Mouse (Mus musculus): ENCODE results near the gene Agtrap. TPM values are rescaled to one million over a fixed set of nuclear protein-coding genes. Genes with fewer than 3 reads are reported as not detected.

Agtrap gene
- polyA plus RNA-seq, 1 experiment from 2014 or later, result 10.9 TPM

- no peak for DNase-seq (ENCODE audit: low spot score)
- H3K9me3 ChIP-seq (ENCODE audit: control insufficient read depth, low read length), result no peaks in the 10 kb centered on the region
- 97% methylated on average over 2 of the region's 2 CpGs for WGBS
- no peaks in the 10 kb centered on the region; the same call in 1 of the 2 replicates for H3K27me3 ChIP-seq (ENCODE audit: control insufficient read depth, insufficient read depth, low read length)
- ATAC-seq (ENCODE audit: low FRiP score), result no peak
- no peaks in the 10 kb centered on the region; the same call in 1 of the 2 replicates for H3K4me1 ChIP-seq (replicated peaks; ENCODE audit: control insufficient read depth, insufficient read depth, low read length)
- H3K9ac ChIP-seq (ENCODE audit: low read depth, low read length), result no peak overlapping the region
- H3K36me3 ChIP-seq (ENCODE audit: control insufficient read depth, insufficient read depth, low read length), result no peaks in the 10 kb centered on the region
- no peak overlapping the region for H3K4me3 ChIP-seq (ENCODE audit: low read depth, low read length)
- H3K27ac ChIP-seq (ENCODE audit: low read depth, low read length), result no peak overlapping the region
- H3K4me2 ChIP-seq (replicated peaks; ENCODE audit: low read depth, low read length), result no peak overlapping the region
Measured at GRCm38 (mm10) chr4:148097936-148098335, 10.1 kb upstream of the Agtrap start.

- no peak for ATAC-seq (ENCODE audit: low FRiP score)
- 83% methylated on average over 4 of the region's 4 CpGs for WGBS
- no peaks in the 10 kb centered on the region for H3K9me3 ChIP-seq (ENCODE audit: control insufficient read depth, low read length)
Measured at GRCm38 (mm10) chr4:148095081-148095480, 7.2 kb upstream of the Agtrap start.

GRCm38 (mm10) chr4:148094161-148094560 is 6.3 kb upstream of the Agtrap start:
- 82% methylated on average over 5 of the region's 5 CpGs for WGBS
- H3K4me3 ChIP-seq (ENCODE audit: low read depth, low read length), result no peak overlapping the region

More at GRCm38 (mm10) chr4:148095081-148095480, 7.2 kb upstream of the Agtrap start:
- no peaks in the 10 kb centered on the region for H3K27me3 ChIP-seq (ENCODE audit: control insufficient read depth, insufficient read depth, low read length)
- no peak overlapping the region for H3K4me3 ChIP-seq (ENCODE audit: low read depth, low read length)
- DNase-seq (ENCODE audit: low spot score), result no peak
- H3K27ac ChIP-seq (ENCODE audit: low read depth, low read length), result no peak overlapping the region
- no peaks in the 10 kb centered on the region for H3K4me1 ChIP-seq (replicated peaks; ENCODE audit: control insufficient read depth, insufficient read depth, low read length)
- no peak overlapping the region for H3K4me2 ChIP-seq (replicated peaks; ENCODE audit: low read depth, low read length)
- no peak overlapping the region for H3K9ac ChIP-seq (ENCODE audit: low read depth, low read length)
- H3K36me3 ChIP-seq (ENCODE audit: control insufficient read depth, insufficient read depth, low read length), result no peaks in the 10 kb centered on the region

GRCm38 (mm10) chr4:148092551-148093271 is 4.9 kb upstream of the Agtrap start:
- DNase-seq (ENCODE audit: low spot score) (no peak), ATAC-seq (ENCODE audit: low FRiP score) (no peak)
- 87% methylated on average over 11 of the region's 11 CpGs for WGBS
- no peaks in the 10 kb centered on the region for H3K27me3 ChIP-seq (ENCODE audit: control insufficient read depth, insufficient read depth, low read length)
- no peaks in the 10 kb centered on the region for H3K36me3 ChIP-seq (ENCODE audit: control insufficient read depth, insufficient read depth, low read length)
- H3K4me2 ChIP-seq (replicated peaks; ENCODE audit: low read depth, low read length), result no peak overlapping the region
- H3K4me1 ChIP-seq (replicated peaks; ENCODE audit: control insufficient read depth, insufficient read depth, low read length), result no peaks in the 10 kb centered on the region; the same call in 1 of the 2 replicates
- no peak overlapping the region for H3K9ac ChIP-seq (ENCODE audit: low read depth, low read length)
- H3K9me3 ChIP-seq (ENCODE audit: control insufficient read depth, low read length), result no peaks in the 10 kb centered on the region
- no peak overlapping the region for H3K4me3 ChIP-seq (ENCODE audit: low read depth, low read length)
- H3K27ac ChIP-seq (ENCODE audit: low read depth, low read length), result no peak overlapping the region

More at GRCm38 (mm10) chr4:148094161-148094560, 6.3 kb upstream of the Agtrap start:
- no peak overlapping the region for H3K9ac ChIP-seq (ENCODE audit: low read depth, low read length)
- ATAC-seq (ENCODE audit: low FRiP score) (no peak), DNase-seq (ENCODE audit: low spot score) (no peak)
- H3K4me2 ChIP-seq (replicated peaks; ENCODE audit: low read depth, low read length), result no peak overlapping the region
- H3K9me3 ChIP-seq (ENCODE audit: control insufficient read depth, low read length), result no peaks in the 10 kb centered on the region
- H3K4me1 ChIP-seq (replicated peaks; ENCODE audit: control insufficient read depth, insufficient read depth, low read length), result no peaks in the 10 kb centered on the region
- H3K27me3 ChIP-seq (ENCODE audit: control insufficient read depth, insufficient read depth, low read length), result no peaks in the 10 kb centered on the region
- no peak overlapping the region for H3K27ac ChIP-seq (ENCODE audit: low read depth, low read length)
- no peaks in the 10 kb centered on the region for H3K36me3 ChIP-seq (ENCODE audit: control insufficient read depth, insufficient read depth, low read length)

GRCm38 (mm10) chr4:148091181-148091580 is 3.4 kb upstream of the Agtrap start:
- DNase-seq (ENCODE audit: low spot score), result no peak
- no peaks in the 10 kb centered on the region for H3K9me3 ChIP-seq (ENCODE audit: control insufficient read depth, low read length)
- no peak for ATAC-seq (ENCODE audit: low FRiP score)
- H3K4me3 ChIP-seq (ENCODE audit: low read depth, low read length), result no peak overlapping the region
- no peak overlapping the region for H3K9ac ChIP-seq (ENCODE audit: low read depth, low read length)
- no peak overlapping the region for H3K4me2 ChIP-seq (replicated peaks; ENCODE audit: low read depth, low read length)
- no peaks in the 10 kb centered on the region; the same call in 1 of the 2 replicates for H3K4me1 ChIP-seq (replicated peaks; ENCODE audit: control insufficient read depth, insufficient read depth, low read length)
- no peaks in the 10 kb centered on the region for H3K27me3 ChIP-seq (ENCODE audit: control insufficient read depth, insufficient read depth, low read length)
- WGBS, result 96% methylated on average over 1 of the region's 1 CpGs
- H3K36me3 ChIP-seq (ENCODE audit: control insufficient read depth, insufficient read depth, low read length), result no peaks in the 10 kb centered on the region
- H3K27ac ChIP-seq (ENCODE audit: low read depth, low read length), result no peak overlapping the region

GRCm38 (mm10) chr4:148089166-148089565 is 1.3 kb upstream of the Agtrap start:
- 51% methylated on average over 4 of the region's 4 CpGs for WGBS
- Histone ChIP-seq H3K27me3 (ENCODE audit: control insufficient read depth, insufficient read depth, low read length) (no peaks in the 10 kb centered on the region), H3K27ac (ENCODE audit: low read depth, low read length) (no peak overlapping the region), H3K36me3 (ENCODE audit: control insufficient read depth, insufficient read depth, low read length) (no peaks in the 10 kb centered on the region), H3K9ac (ENCODE audit: low read depth, low read length) (no peak overlapping the region), H3K4me1 (replicated peaks; ENCODE audit: control insufficient read depth, insufficient read depth, low read length) (peaks cover 3% of the 10 kb centered on the region), H3K9me3 (ENCODE audit: control insufficient read depth, low read length) (no peaks in the 10 kb centered on the region), H3K4me2 (replicated peaks; ENCODE audit: low read depth, low read length) (no peak overlapping the region), H3K4me3 (ENCODE audit: low read depth, low read length) (no peak overlapping the region)
- no peak for ATAC-seq (ENCODE audit: low FRiP score)
- DNase-seq (ENCODE audit: low spot score), result no peak

GRCm38 (mm10) chr4:148087091-148087906 is 532 bp downstream of the Agtrap start:
- Histone ChIP-seq H3K36me3 (ENCODE audit: control insufficient read depth, insufficient read depth, low read length) (no peaks in the 10 kb centered on the region), H3K4me1 (replicated peaks; ENCODE audit: control insufficient read depth, insufficient read depth, low read length) (peaks cover 5% of the 10 kb centered on the region), H3K9ac (ENCODE audit: low read depth, low read length) (peak overlapping the region; percentile 62), H3K27me3 (ENCODE audit: control insufficient read depth, insufficient read depth, low read length) (no peaks in the 10 kb centered on the region), H3K4me3 (ENCODE audit: low read depth, low read length) (peak overlapping the region; percentile 49), H3K27ac (ENCODE audit: low read depth, low read length) (no peak overlapping the region), H3K9me3 (ENCODE audit: control insufficient read depth, low read length) (no peaks in the 10 kb centered on the region), H3K4me2 (replicated peaks; ENCODE audit: low read depth, low read length) (peak overlapping the region; percentile 65)
- WGBS, result 3% methylated on average over 30 of the region's 30 CpGs
- DNase-seq (ENCODE audit: low spot score) (no peak), ATAC-seq (ENCODE audit: low FRiP score) (peak; percentile 67)

GRCm38 (mm10) chr4:148085907-148086305 is 1.9 kb downstream of the Agtrap start:
- ATAC-seq (ENCODE audit: low FRiP score) (no peak), DNase-seq (ENCODE audit: low spot score) (no peak)
- Histone ChIP-seq H3K9ac (ENCODE audit: low read depth, low read length) (no peak overlapping the region), H3K9me3 (ENCODE audit: control insufficient read depth, low read length) (no peaks in the 10 kb centered on the region), H3K27ac (ENCODE audit: low read depth, low read length) (no peak overlapping the region), H3K27me3 (ENCODE audit: control insufficient read depth, insufficient read depth, low read length) (no peaks in the 10 kb centered on the region), H3K4me1 (replicated peaks; ENCODE audit: control insufficient read depth, insufficient read depth, low read length) (peaks cover 5% of the 10 kb centered on the region), H3K36me3 (ENCODE audit: control insufficient read depth, insufficient read depth, low read length) (no peaks in the 10 kb centered on the region), H3K4me3 (ENCODE audit: low read depth, low read length) (no peak overlapping the region), H3K4me2 (replicated peaks; ENCODE audit: low read depth, low read length) (no peak overlapping the region)
- 65% methylated on average over 3 of the region's 3 CpGs for WGBS

Measured in hindbrain, embryonic 11.5 days (tissue).